Mouse (Mus musculus): ENCODE data around the gene Ctnnbl1. TPM values are rescaled to one million over a fixed set of nuclear protein-coding genes. Genes with fewer than 3 reads are reported as not detected.

Gene Ctnnbl1
- polyA plus RNA-seq, 1 experiment from 2014 or later = 53.0 TPM

DNA sequence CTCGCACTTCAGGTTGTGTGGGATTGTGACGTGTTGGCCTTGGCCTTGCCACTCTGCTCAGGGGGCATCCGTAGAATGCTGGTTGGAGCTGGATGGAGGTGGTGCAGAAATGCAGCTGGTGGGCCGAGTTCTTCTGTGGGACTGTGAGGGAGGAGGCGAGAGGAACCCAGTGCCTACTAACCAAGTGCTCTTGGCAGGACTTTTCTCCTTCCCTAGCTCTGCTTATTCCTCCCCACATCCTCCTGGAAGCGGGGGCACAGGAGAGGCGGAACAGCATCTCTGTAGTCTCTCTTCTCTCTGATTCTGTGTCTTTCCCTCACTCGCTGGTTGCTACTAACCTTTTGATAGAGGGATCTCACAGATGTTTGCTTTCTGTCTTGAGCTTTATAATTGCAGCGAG is 62.3 kb downstream of the Ctnnbl1 start:
- no peak for ATAC-seq
- Histone ChIP-seq H3K9ac (ENCODE audit: low read depth, low read length) (no peak overlapping the region), H3K36me3 (ENCODE audit: control insufficient read depth, insufficient read depth, low read length) (no peaks in the 10 kb centered on the region), H3K27ac (ENCODE audit: low read depth, low read length) (no peak overlapping the region), H3K9me3 (ENCODE audit: control insufficient read depth, low read length) (no peaks in the 10 kb centered on the region), H3K4me3 (ENCODE audit: low read length) (no peak overlapping the region), H3K4me2 (ENCODE audit: low read length) (no peak overlapping the region), H3K27me3 (replicated peaks; ENCODE audit: control insufficient read depth, insufficient read depth, low read length) (0 out of 2 replicates have a peak, but pooled peaks cover 2% of the 10 kb centered on the region), H3K4me1 (ENCODE audit: control insufficient read depth, insufficient read depth, low read depth, low read length) (peaks cover 26% of the 10 kb centered on the region)
- WGBS = 96% methylated on average over 9 of the region's 9 CpGs

- Histone ChIP-seq H3K4me1 (ENCODE audit: control insufficient read depth, insufficient read depth, low read depth, low read length) (peaks cover 31% of the 10 kb centered on the region), H3K9me3 (ENCODE audit: control insufficient read depth, low read length) (no peaks in the 10 kb centered on the region), H3K27ac (ENCODE audit: low read depth, low read length) (peak overlapping the region; percentile 82), H3K36me3 (ENCODE audit: control insufficient read depth, insufficient read depth, low read length) (no peaks in the 10 kb centered on the region), H3K9ac (ENCODE audit: low read depth, low read length) (no peak overlapping the region), H3K4me3 (ENCODE audit: low read length) (no peak overlapping the region), H3K4me2 (ENCODE audit: low read length) (no peak overlapping the region), H3K27me3 (replicated peaks; ENCODE audit: control insufficient read depth, insufficient read depth, low read length) (0 out of 2 replicates have a peak, but pooled peaks cover 2% of the 10 kb centered on the region)
- 77% methylated on average over 2 of the region's 2 CpGs for WGBS
- ATAC-seq = no peak
These were observed 63.1 kb downstream of the Ctnnbl1 start for GRCm38 (mm10) chr2:157800288-157800687.

DNA sequence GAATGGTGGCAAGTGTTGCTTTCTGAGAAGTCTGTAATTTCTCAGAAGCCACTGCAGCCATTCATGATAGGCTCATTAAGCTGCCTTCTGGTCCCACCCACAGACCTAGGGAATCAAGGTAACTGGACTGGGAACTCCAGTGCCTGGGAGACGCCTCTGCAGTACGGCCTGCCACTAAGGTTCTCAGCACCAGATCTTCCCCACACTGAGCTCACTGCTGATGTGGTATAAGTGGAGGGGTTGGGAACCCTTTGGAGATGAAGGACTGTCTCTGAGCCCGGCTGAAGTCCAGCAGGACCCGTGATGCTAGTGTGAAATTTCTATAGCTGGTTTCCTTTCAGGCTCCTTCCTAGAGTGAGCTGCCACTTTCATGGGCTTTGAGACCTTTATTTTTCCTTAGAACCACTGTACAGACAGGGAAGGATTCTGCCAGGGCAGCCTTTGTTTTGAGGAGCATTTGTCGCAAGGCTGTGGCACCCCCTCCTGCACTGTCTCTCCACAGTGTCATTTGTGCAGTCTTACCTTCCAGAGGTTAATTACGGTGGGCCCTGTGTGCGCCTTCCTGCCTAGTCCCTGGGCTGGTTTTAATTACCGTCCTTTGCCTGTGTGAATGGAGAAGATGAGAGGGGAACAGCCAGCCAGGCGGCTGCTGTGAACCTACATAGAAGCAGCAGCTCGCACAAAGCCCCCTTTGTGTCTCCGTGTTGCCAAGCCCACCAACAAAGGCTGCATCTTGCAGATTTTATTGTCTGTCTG is 63.7 kb downstream of the Ctnnbl1 start:
- H3K9me3 ChIP-seq (ENCODE audit: control insufficient read depth, low read length) = no peaks in the 10 kb centered on the region
- H3K4me1 ChIP-seq (ENCODE audit: control insufficient read depth, insufficient read depth, low read depth, low read length) = peaks cover 36% of the 10 kb centered on the region

DNA sequence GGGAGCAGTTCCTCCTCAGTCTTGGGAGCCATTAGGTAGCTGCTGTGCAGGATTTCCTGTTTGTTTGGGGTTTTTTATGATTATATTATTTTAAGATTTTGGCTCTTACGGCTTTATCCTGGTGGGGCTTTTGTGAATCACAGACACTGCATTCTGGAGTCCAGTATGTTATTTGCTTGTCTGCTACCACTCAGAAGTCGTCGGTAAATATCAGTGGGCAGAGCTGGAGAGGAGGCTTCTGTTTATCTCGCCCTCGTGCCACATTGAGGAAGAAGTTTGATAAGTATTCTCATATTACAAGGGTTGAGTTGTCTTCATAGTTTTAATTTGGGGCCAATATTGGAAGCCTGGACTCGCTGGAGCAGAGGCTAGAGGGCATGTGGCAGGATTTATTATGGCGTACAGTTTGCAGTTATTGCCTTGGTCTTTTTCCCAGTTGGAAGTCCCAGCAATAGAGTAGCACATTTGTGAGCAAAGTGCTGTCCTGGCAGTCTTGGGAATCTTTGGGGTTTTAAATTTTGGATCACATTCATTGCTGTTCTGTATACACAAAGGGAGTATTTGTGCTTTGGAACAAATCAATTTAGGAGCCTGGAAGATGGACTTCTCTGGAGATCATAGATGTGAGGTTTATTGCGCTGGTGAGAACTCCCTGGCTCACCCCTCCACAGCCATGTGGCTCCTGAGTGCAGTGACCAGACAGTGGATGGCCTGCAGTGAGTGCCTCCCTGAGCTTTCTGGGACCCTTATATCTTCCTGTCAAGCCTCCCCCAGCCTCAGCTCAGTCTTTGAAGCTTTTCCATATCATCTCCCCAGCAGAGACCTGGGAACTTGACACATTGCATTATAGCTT is 64.5 kb downstream of the Ctnnbl1 start:
- WGBS = 17% methylated on average over 8 of the region's 8 CpGs
- peak; percentile 51 for ATAC-seq
- H3K4me2 ChIP-seq (ENCODE audit: low read length) = peak overlapping the region; percentile 24
- peak overlapping the region; percentile 82 for H3K27ac ChIP-seq (ENCODE audit: low read depth, low read length)
- peak overlapping the region; percentile 49 for H3K9ac ChIP-seq (ENCODE audit: low read depth, low read length)
- H3K4me3 ChIP-seq (ENCODE audit: low read length) = no peak overlapping the region
- H3K27me3 ChIP-seq (replicated peaks; ENCODE audit: control insufficient read depth, insufficient read depth, low read length) = 0 out of 2 replicates have a peak, but pooled peaks cover 2% of the 10 kb centered on the region
- H3K9me3 ChIP-seq (ENCODE audit: control insufficient read depth, low read length) = no peaks in the 10 kb centered on the region
- H3K4me1 ChIP-seq (ENCODE audit: control insufficient read depth, insufficient read depth, low read depth, low read length) = peaks cover 38% of the 10 kb centered on the region
- H3K36me3 ChIP-seq (ENCODE audit: control insufficient read depth, insufficient read depth, low read length) = no peaks in the 10 kb centered on the region

More for the DNA sequence above, 63.7 kb downstream of the Ctnnbl1 start:
- Histone ChIP-seq H3K27me3 (replicated peaks; ENCODE audit: control insufficient read depth, insufficient read depth, low read length) (0 out of 2 replicates have a peak, but pooled peaks cover 2% of the 10 kb centered on the region), H3K4me2 (ENCODE audit: low read length) (no peak overlapping the region; the same call in 1 of the 2 replicates), H3K4me3 (ENCODE audit: low read length) (no peak overlapping the region), H3K27ac (ENCODE audit: low read depth, low read length) (peak overlapping the region; percentile 82), H3K9ac (ENCODE audit: low read depth, low read length) (peak overlapping the region; percentile 49), H3K36me3 (ENCODE audit: control insufficient read depth, insufficient read depth, low read length) (no peaks in the 10 kb centered on the region)
- ATAC-seq = peak; percentile 77
- WGBS = 13% methylated on average over 11 of the region's 11 CpGs

GRCm38 (mm10) chr2:157802666-157803065 is 65.5 kb downstream of the Ctnnbl1 start:
- peaks cover 45% of the 10 kb centered on the region for H3K4me1 ChIP-seq (ENCODE audit: control insufficient read depth, insufficient read depth, low read depth, low read length)
- H3K4me3 ChIP-seq (ENCODE audit: low read length) = no peak overlapping the region
- H3K27ac ChIP-seq (ENCODE audit: low read depth, low read length) = peak overlapping the region; percentile 11; the same call in 1 of the 2 replicates
- 60% methylated on average over 5 of the region's 5 CpGs for WGBS
- no peak for ATAC-seq
- H3K9me3 ChIP-seq (ENCODE audit: control insufficient read depth, low read length) = no peaks in the 10 kb centered on the region
- no peak overlapping the region for H3K4me2 ChIP-seq (ENCODE audit: low read length)
- 0 out of 2 replicates have a peak, but pooled peaks cover 2% of the 10 kb centered on the region for H3K27me3 ChIP-seq (replicated peaks; ENCODE audit: control insufficient read depth, insufficient read depth, low read length)
- no peak overlapping the region for H3K9ac ChIP-seq (ENCODE audit: low read depth, low read length)
- H3K36me3 ChIP-seq (ENCODE audit: control insufficient read depth, insufficient read depth, low read length) = no peaks in the 10 kb centered on the region

GRCm38 (mm10) chr2:157804388-157804787 is 67.2 kb downstream of the Ctnnbl1 start:
- no peaks in the 10 kb centered on the region for H3K36me3 ChIP-seq (ENCODE audit: control insufficient read depth, insufficient read depth, low read length)
- no peaks in the 10 kb centered on the region for H3K27me3 ChIP-seq (replicated peaks; ENCODE audit: control insufficient read depth, insufficient read depth, low read length)
- H3K27ac ChIP-seq (ENCODE audit: low read depth, low read length) = peak overlapping the region; percentile 42; the same call in 1 of the 2 replicates
- ATAC-seq = no peak
- no peaks in the 10 kb centered on the region for H3K9me3 ChIP-seq (ENCODE audit: control insufficient read depth, low read length)
- H3K4me3 ChIP-seq (ENCODE audit: low read length) = no peak overlapping the region
- WGBS = 49% methylated on average over 3 of the region's 3 CpGs
- H3K9ac ChIP-seq (ENCODE audit: low read depth, low read length) = no peak overlapping the region
- peaks cover 53% of the 10 kb centered on the region for H3K4me1 ChIP-seq (ENCODE audit: control insufficient read depth, insufficient read depth, low read depth, low read length)
- no peak overlapping the region for H3K4me2 ChIP-seq (ENCODE audit: low read length)

- Histone ChIP-seq H3K9ac (ENCODE audit: low read depth, low read length) (no peak overlapping the region), H3K4me2 (ENCODE audit: low read length) (no peak overlapping the region), H3K27ac (ENCODE audit: low read depth, low read length) (no peak overlapping the region), H3K4me1 (ENCODE audit: control insufficient read depth, insufficient read depth, low read depth, low read length) (peaks cover 53% of the 10 kb centered on the region), H3K36me3 (ENCODE audit: control insufficient read depth, insufficient read depth, low read length) (no peaks in the 10 kb centered on the region), H3K4me3 (ENCODE audit: low read length) (no peak overlapping the region), H3K9me3 (ENCODE audit: control insufficient read depth, low read length) (no peaks in the 10 kb centered on the region), H3K27me3 (replicated peaks; ENCODE audit: control insufficient read depth, insufficient read depth, low read length) (no peaks in the 10 kb centered on the region)
- 47% methylated on average over 3 of the region's 3 CpGs for WGBS
- no peak for ATAC-seq
These were observed 67.9 kb downstream of the Ctnnbl1 start for GRCm38 (mm10) chr2:157805091-157805490.

DNA sequence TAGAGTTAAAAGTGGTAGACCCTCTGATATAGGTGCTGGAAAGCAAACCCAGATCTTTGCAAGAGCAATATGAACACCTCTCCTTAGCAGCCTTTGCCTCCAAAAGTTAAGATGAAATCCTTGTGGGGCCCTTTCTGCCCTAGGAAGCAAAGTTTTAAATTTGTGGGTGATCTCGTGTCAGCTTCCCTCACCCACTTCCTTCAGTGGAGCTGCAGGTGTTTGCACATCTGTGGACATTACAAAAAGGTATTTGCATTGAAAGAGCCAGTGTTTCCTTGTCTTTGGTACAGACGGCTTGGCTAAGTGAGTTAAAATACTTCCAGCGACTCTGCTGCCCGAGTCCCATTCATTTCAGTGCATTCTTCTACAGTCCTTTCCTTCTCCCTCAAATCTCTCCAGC is 69.9 kb downstream of the Ctnnbl1 start:
- WGBS = 53% methylated on average over 4 of the region's 4 CpGs
- peak overlapping the region; percentile 13; the same call in 1 of the 2 replicates for H3K9ac ChIP-seq (ENCODE audit: low read depth, low read length)
- ATAC-seq = no peak

More for the DNA sequence above, 69.9 kb downstream of the Ctnnbl1 start:
- peaks cover 33% of the 10 kb centered on the region for H3K4me1 ChIP-seq (ENCODE audit: control insufficient read depth, insufficient read depth, low read depth, low read length)
- no peak overlapping the region for H3K4me2 ChIP-seq (ENCODE audit: low read length)
- no peaks in the 10 kb centered on the region for H3K27me3 ChIP-seq (replicated peaks; ENCODE audit: control insufficient read depth, insufficient read depth, low read length)
- H3K27ac ChIP-seq (ENCODE audit: low read depth, low read length) = no peak overlapping the region
- 0 out of 2 replicates have a peak, but pooled peaks cover 3% of the 10 kb centered on the region for H3K36me3 ChIP-seq (ENCODE audit: control insufficient read depth, insufficient read depth, low read length)
- H3K9me3 ChIP-seq (ENCODE audit: control insufficient read depth, low read length) = no peaks in the 10 kb centered on the region
- H3K4me3 ChIP-seq (ENCODE audit: low read length) = no peak overlapping the region

Measured in hindbrain, embryonic 16.5 days (tissue).